Mouse (Mus musculus) C2C12 (cell line): ENCODE measurements around the gene Fam217b. TPM values are rescaled to one million over a fixed set of nuclear protein-coding genes. Genes with fewer than 3 reads are reported as not detected.

ENCODE experiments used
- H3K27me3 ChIP-seq: one replicate; pipeline ENCODE4 v1.6.1; 2011; ENCODE audit not compliant: control insufficient read depth, insufficient read depth, insufficient read length
- H3K36me3 ChIP-seq: one replicate; pipeline ENCODE4 v1.6.1; 2011; ENCODE audit not compliant: control insufficient read depth, insufficient read depth
- H3K4me3 ChIP-seq: one replicate; pipeline ENCODE4 v1.5.1; 2011; ENCODE audit warnings: mild to moderate bottlenecking, control low read depth; ENCODE audit not compliant: poor library complexity, insufficient read depth, severe bottlenecking
- H3K79me2 ChIP-seq: one replicate; pipeline ENCODE4 v1.6.1; 2011; ENCODE audit not compliant: control insufficient read depth, insufficient read depth
- H3K79me3 ChIP-seq: one replicate; pipeline ENCODE4 v1.6.1; 2011; ENCODE audit warnings: low read depth, control low read depth
- H3ac ChIP-seq: one replicate; pipeline ENCODE3; 2011; ENCODE audit warnings: low read depth; ENCODE audit not compliant: control insufficient read depth, insufficient read length
- CEBPB ChIP-seq: IDR thresholded peaks from one replicate; pipeline ENCODE4 v1.6.1; 2011; ENCODE audit warnings: low read depth, mild to moderate bottlenecking, control low read depth, moderate library complexity
- CTCF ChIP-seq: IDR thresholded peaks from one replicate; pipeline ENCODE4 v1.5.1; 2011; ENCODE audit not compliant: control insufficient read depth, insufficient read depth, insufficient read length
- FOSL1 ChIP-seq: IDR thresholded peaks from one replicate; pipeline ENCODE4 v1.8.0; 2011; ENCODE audit warnings: mild to moderate bottlenecking, low read length; ENCODE audit not compliant: poor library complexity, insufficient read depth, severe bottlenecking
- MAX ChIP-seq: IDR thresholded peaks from one replicate; pipeline ENCODE4 v1.6.1; 2011; ENCODE audit warnings: mild to moderate bottlenecking, control low read depth
- MYOD1 ChIP-seq: IDR thresholded peaks from one replicate; pipeline ENCODE4 v1.6.1; 2011; ENCODE audit warnings: low read depth; ENCODE audit not compliant: control insufficient read depth, insufficient read length
- MYOG ChIP-seq: IDR thresholded peaks from one replicate; pipeline ENCODE4 v1.6.1; 2011; ENCODE audit not compliant: control insufficient read depth, insufficient read length; ENCODE audit errors: extremely low read depth
- USF1 ChIP-seq: IDR thresholded peaks from one replicate; pipeline ENCODE4 v1.6.1; 2011; ENCODE audit warnings: low read depth, mild to moderate bottlenecking, control low read depth, moderate library complexity
- polyA plus RNA-seq: library from polyadenylated mRNA; unstranded; fragments of >200 nt; fragmentation: generic; extraction: Trizol; gene quantifications from one replicate; pipeline ENCODE4 v1.2.1, GENCODE M21; 2012; ENCODE audit warnings: missing spikeins

Gene Fam217b
- polyA plus RNA-seq, 1 experiment = not detected

DNA sequence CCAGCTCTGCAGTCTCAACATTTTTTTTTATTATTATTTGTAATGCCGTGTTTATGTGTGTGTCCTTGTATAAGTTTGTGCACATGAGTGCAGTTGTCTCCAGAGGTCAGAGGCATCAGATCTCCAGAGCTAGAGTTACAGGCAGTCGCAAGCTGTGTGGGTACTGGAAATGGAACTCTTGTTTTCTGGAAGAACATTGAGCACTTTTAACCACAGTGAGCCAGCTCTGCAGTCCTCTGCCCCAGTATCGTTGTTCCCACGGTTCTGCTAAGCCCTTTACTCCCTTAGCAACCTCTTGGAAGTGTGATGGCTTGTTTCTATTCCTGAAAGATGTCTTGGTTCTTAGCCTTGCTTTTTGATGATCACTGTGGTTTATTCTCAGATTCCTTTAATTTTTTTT is 35.1 kb downstream of the Fam217b start:
- no peaks in the 10 kb centered on the region for H3K79me2 ChIP-seq
- no peaks in the 10 kb centered on the region for H3K27me3 ChIP-seq
- no peaks in the 10 kb centered on the region for H3K79me3 ChIP-seq
- H3K4me3 ChIP-seq = no peak overlapping the region
- H3ac ChIP-seq = no peak overlapping the region
- TF ChIP-seq CTCF (no peak), MAX (no peak), FOSL1 (no peak), MYOD1 (no peak), MYOG (no peak), USF1 (no peak), CEBPB (no peak)
- no peaks in the 10 kb centered on the region for H3K36me3 ChIP-seq

DNA sequence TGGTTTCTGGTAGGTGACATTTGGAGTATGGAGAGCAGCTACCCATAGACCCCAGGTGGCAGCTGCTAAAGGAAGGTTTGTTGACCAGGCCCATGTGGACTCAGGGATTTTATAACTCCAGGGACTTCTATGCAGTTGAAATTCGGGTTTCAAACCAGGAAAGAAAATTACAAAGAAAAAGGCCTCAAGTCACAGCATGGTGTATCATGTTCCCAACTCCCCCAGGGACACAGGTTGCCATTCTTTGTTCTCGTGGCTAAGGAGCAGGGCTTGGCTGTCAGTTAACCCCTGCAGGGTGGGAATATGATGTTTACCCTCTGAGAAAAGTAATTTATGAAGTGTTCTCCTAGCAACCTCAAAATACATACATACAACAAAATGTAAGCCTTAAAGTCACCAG is 35.9 kb downstream of the Fam217b start:
- TF ChIP-seq MAX = no peak
- no peak for TF ChIP-seq FOSL1
- TF ChIP-seq MYOG = no peak
- TF ChIP-seq CTCF = no peak
- no peak for TF ChIP-seq CEBPB
- TF ChIP-seq USF1 = no peak
- no peak for TF ChIP-seq MYOD1
- no peaks in the 10 kb centered on the region for H3K27me3 ChIP-seq
- no peak overlapping the region for H3K4me3 ChIP-seq
- no peaks in the 10 kb centered on the region for H3K36me3 ChIP-seq
- H3ac ChIP-seq = no peak overlapping the region
- H3K79me2 ChIP-seq = no peaks in the 10 kb centered on the region
- H3K79me3 ChIP-seq = no peaks in the 10 kb centered on the region

DNA sequence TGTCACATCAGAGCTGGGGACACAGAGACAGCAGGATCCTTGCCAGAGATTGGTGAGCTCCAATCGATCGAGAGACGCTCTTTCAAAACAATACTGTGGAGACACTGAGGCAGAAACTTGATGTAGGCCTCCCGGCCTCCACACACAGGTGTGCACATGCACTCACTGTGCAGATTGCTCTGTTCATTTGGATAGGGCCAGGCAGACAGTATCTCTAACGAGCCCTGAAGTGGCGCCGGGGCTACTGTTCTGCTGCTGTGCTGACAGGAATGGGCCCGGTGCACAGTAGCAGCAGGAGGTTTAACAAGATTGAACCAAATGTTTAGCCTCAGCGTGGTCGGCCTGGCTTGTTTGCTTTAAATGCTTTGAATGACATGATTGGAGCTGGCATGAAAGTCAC is 36.6 kb downstream of the Fam217b start:
- H3K4me3 ChIP-seq = no peak overlapping the region
- no peaks in the 10 kb centered on the region for H3K79me2 ChIP-seq
- no peak overlapping the region for H3ac ChIP-seq

GRCm38 (mm10) chr2:178454664-178455516 is 40.6 kb downstream of the Fam217b start:
- Histone ChIP-seq H3K4me3 (no peak overlapping the region), H3ac (no peak overlapping the region)
- TF ChIP-seq USF1 = no peak
- no peak for TF ChIP-seq MYOG
- TF ChIP-seq CTCF = no peak
- no peak for TF ChIP-seq CEBPB
- no peak for TF ChIP-seq FOSL1
- TF ChIP-seq MAX = no peak
- TF ChIP-seq MYOD1 = no peak

More for the DNA sequence above, 36.6 kb downstream of the Fam217b start:
- Histone ChIP-seq H3K79me3 (no peaks in the 10 kb centered on the region), H3K27me3 (no peaks in the 10 kb centered on the region), H3K36me3 (no peaks in the 10 kb centered on the region)
- TF ChIP-seq MAX (no peak), FOSL1 (no peak), CTCF (no peak), MYOG (no peak), MYOD1 (no peak), USF1 (no peak), CEBPB (no peak)

GRCm38 (mm10) chr2:178457414-178457813 is 43.1 kb downstream of the Fam217b start:
- Histone ChIP-seq H3ac (no peak overlapping the region), H3K79me2 (no peaks in the 10 kb centered on the region), H3K27me3 (no peaks in the 10 kb centered on the region), H3K4me3 (no peak overlapping the region), H3K79me3 (no peaks in the 10 kb centered on the region), H3K36me3 (no peaks in the 10 kb centered on the region)
- no peak for TF ChIP-seq CEBPB
- TF ChIP-seq FOSL1 = no peak
- TF ChIP-seq MYOD1 = no peak
- no peak for TF ChIP-seq USF1
- no peak for TF ChIP-seq CTCF
- no peak for TF ChIP-seq MAX
- no peak for TF ChIP-seq MYOG

More at GRCm38 (mm10) chr2:178454664-178455516, 40.6 kb downstream of the Fam217b start:
- Histone ChIP-seq H3K36me3 (no peaks in the 10 kb centered on the region), H3K27me3 (no peaks in the 10 kb centered on the region), H3K79me2 (no peaks in the 10 kb centered on the region), H3K79me3 (no peaks in the 10 kb centered on the region)
